Mouse (Mus musculus): Measurements from ENCODE around the gene 1700025G04Rik. TPM values are rescaled to one million over a fixed set of nuclear protein-coding genes. Genes with fewer than 3 reads are reported as not detected.
"Not testable (repeated sequence)": the region's sequence is repeated elsewhere in the genome, so short reads cannot be mapped to it uniquely, and the experiment has no call there.

Gene 1700025G04Rik
- polyA plus RNA-seq, 1 experiment from 2014 or later = 13.8 TPM

GRCm38 (mm10) chr1:151825065-151825464, 264.9 kb downstream of the 1700025G04Rik start:
- no peaks in the 10 kb centered on the region for H3K9me3 ChIP-seq (replicated peaks)
- DNase-seq (ENCODE audit: low spot score) = no peak
- 92% methylated on average over 7 of the region's 7 CpGs for WGBS

GRCm38 (mm10) chr1:151820457-151820856, 269.5 kb downstream of the 1700025G04Rik start:
- H3K4me3 ChIP-seq = no peak overlapping the region
- 33% methylated on average over 5 of the region's 5 CpGs for WGBS
- no peaks in the 10 kb centered on the region for H3K27me3 ChIP-seq (ENCODE audit: low read depth, poor library complexity, severe bottlenecking)
- no peak overlapping the region for H3K27ac ChIP-seq
- H3K9me3 ChIP-seq (replicated peaks) = no peaks in the 10 kb centered on the region
- no peaks in the 10 kb centered on the region for H3K4me1 ChIP-seq
- peaks cover 32% of the 10 kb centered on the region for H3K36me3 ChIP-seq
- DNase-seq (ENCODE audit: low spot score) = peak; percentile 66

More at GRCm38 (mm10) chr1:151825065-151825464, 264.9 kb downstream of the 1700025G04Rik start:
- H3K4me1 ChIP-seq = no peaks in the 10 kb centered on the region
- H3K27me3 ChIP-seq (ENCODE audit: low read depth, poor library complexity, severe bottlenecking) = no peaks in the 10 kb centered on the region
- no peak overlapping the region for H3K4me3 ChIP-seq
- no peaks in the 10 kb centered on the region for H3K36me3 ChIP-seq
- no peak overlapping the region for H3K27ac ChIP-seq

- Histone ChIP-seq H3K4me3 (no peak overlapping the region), H3K36me3 (peaks cover 40% of the 10 kb centered on the region), H3K27me3 (ENCODE audit: low read depth, poor library complexity, severe bottlenecking) (no peaks in the 10 kb centered on the region), H3K27ac (no peak overlapping the region), H3K4me1 (no peaks in the 10 kb centered on the region), H3K9me3 (replicated peaks) (no peaks in the 10 kb centered on the region)
- 91% methylated on average over 7 of the region's 7 CpGs for WGBS
- no peak for DNase-seq (ENCODE audit: low spot score)
These were observed 270.7 kb downstream of the 1700025G04Rik start for GRCm38 (mm10) chr1:151819190-151819589.

DNA sequence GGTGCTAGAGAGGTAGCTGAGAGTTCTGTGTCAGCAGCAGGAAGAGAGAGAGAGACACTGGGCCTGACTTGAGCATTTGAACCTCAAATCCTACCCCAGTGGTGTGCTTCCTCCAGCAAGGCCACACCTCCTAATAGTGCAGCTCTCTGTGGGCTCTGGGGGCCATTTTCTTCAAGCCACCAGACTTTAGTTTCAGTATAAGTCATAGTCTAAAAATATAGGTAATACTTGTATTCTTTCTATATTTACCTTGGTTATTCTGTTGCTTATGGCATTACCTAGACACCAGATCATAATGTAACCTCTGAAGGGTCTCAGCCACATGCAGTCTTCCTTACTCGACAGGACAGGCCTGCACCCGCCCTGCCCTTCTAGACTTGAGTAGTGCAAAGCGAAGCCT, 273.9 kb downstream of the 1700025G04Rik start:
- H3K27me3 ChIP-seq (ENCODE audit: low read depth, poor library complexity, severe bottlenecking) = no peaks in the 10 kb centered on the region
- DNase-seq (ENCODE audit: low spot score) = no peak
- no peak overlapping the region for H3K4me3 ChIP-seq
- 92% methylated on average over 3 of the region's 3 CpGs for WGBS
- H3K27ac ChIP-seq = no peak overlapping the region
- H3K9me3 ChIP-seq (replicated peaks) = no peaks in the 10 kb centered on the region
- no peaks in the 10 kb centered on the region for H3K4me1 ChIP-seq
- H3K36me3 ChIP-seq = peaks cover 59% of the 10 kb centered on the region

GRCm38 (mm10) chr1:151812004-151812712, 277.8 kb downstream of the 1700025G04Rik start:
- no peaks in the 10 kb centered on the region for H3K9me3 ChIP-seq (replicated peaks)
- DNase-seq (ENCODE audit: low spot score) = no peak
- no peak overlapping the region for H3K4me3 ChIP-seq
- H3K36me3 ChIP-seq = peaks cover 67% of the 10 kb centered on the region
- no peaks in the 10 kb centered on the region for H3K27me3 ChIP-seq (ENCODE audit: low read depth, poor library complexity, severe bottlenecking)
- H3K27ac ChIP-seq = no peak overlapping the region
- H3K4me1 ChIP-seq = no peaks in the 10 kb centered on the region
- WGBS = 94% methylated on average over 13 of the region's 13 CpGs

DNA sequence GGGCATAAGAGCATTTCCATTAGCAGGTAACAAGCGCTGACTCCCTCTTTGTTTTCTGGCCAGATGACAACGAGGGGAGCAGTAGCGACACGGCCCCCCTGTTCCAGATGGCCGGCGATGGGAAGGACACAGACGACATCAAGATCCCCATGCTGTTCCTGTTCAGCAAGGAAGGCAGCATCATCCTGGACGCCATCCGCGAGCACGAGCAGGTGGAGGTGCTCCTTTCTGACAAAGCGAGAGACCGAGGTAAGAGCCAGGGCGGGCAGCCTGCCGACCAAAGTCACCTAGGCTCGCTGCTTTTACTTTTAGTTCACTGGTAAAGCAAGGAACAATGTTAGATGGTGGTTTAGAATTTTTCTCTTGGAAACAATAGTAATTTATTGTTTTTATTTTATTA, 278.5 kb downstream of the 1700025G04Rik start:
- Histone ChIP-seq H3K4me3 (no peak overlapping the region), H3K4me1 (no peaks in the 10 kb centered on the region), H3K27ac (no peak overlapping the region), H3K36me3 (peaks cover 67% of the 10 kb centered on the region), H3K27me3 (ENCODE audit: low read depth, poor library complexity, severe bottlenecking) (no peaks in the 10 kb centered on the region), H3K9me3 (replicated peaks) (no peaks in the 10 kb centered on the region)
- DNase-seq (ENCODE audit: low spot score) = no peak
- WGBS = 94% methylated on average over 16 of the region's 16 CpGs

GRCm38 (mm10) chr1:151810628-151811421, 279.1 kb downstream of the 1700025G04Rik start:
- Histone ChIP-seq H3K36me3 (peaks cover 65% of the 10 kb centered on the region), H3K4me3 (no peak overlapping the region), H3K4me1 (no peaks in the 10 kb centered on the region), H3K27ac (no peak overlapping the region), H3K27me3 (ENCODE audit: low read depth, poor library complexity, severe bottlenecking) (no peaks in the 10 kb centered on the region), H3K9me3 (replicated peaks) (no peaks in the 10 kb centered on the region)
- 88% methylated on average over 7 of the region's 7 CpGs for WGBS
- no peak for DNase-seq (ENCODE audit: low spot score)

GRCm38 (mm10) chr1:151807286-151807685, 282.6 kb downstream of the 1700025G04Rik start:
- Histone ChIP-seq H3K4me3 (no peak overlapping the region), H3K27ac (no peak overlapping the region), H3K4me1 (no peaks in the 10 kb centered on the region), H3K9me3 (replicated peaks) (no peaks in the 10 kb centered on the region), H3K27me3 (ENCODE audit: low read depth, poor library complexity, severe bottlenecking) (no peaks in the 10 kb centered on the region), H3K36me3 (peaks cover 61% of the 10 kb centered on the region)
- WGBS = 93% methylated on average over 5 of the region's 5 CpGs
- DNase-seq (ENCODE audit: low spot score) = no peak

- H3K36me3 ChIP-seq = peaks cover 52% of the 10 kb centered on the region
- not testable (repeated sequence) for H3K9me3 ChIP-seq (replicated peaks); H3K27me3 ChIP-seq (ENCODE audit: low read depth, poor library complexity, severe bottlenecking); H3K4me1 ChIP-seq; DNase-seq (ENCODE audit: low spot score); H3K4me3 ChIP-seq; H3K27ac ChIP-seq
- WGBS = 87% methylated on average over 3 of the region's 3 CpGs
These were observed 287.1 kb downstream of the 1700025G04Rik start for GRCm38 (mm10) chr1:151802795-151803194.
